Mouse (Mus musculus): ENCODE measurements around the gene Cdh12.

DNA sequence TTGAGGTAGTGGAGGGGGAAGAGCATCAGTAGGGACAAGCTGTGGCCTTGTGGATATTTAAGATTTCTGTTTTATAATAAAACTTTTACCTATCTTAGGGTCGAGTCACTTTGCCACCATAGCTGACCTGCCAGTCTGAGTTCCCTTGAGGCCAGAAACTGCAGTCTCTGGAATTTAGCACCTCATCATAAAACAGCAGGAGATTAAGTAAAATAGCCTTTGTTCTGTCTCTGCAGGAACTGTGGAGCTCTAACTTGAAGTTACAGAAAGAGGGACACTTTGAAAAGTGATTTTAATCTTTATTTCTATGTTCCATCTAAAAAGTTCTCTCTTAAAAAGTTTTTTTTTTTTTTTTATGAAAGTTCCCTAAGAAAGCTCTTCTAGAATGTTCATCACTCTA, 736.7 kb downstream of the Cdh12 start:
- no peak for TF ChIP-seq CTCF (IDR thresholded peaks at IDR 0.05; ENCODE audit: control insufficient read depth, insufficient read depth, insufficient replicate concordance, low read depth, low read length)
- TF ChIP-seq POLR2A (IDR thresholded peaks at IDR 0.05; ENCODE audit: control insufficient read depth, low read depth, low read length), result no peak
